Mouse (Mus musculus) T-helper 1 cell (primary cell): ENCODE measurements at regions not wholly inside any gene's neighbourhood (a gene's known extent, or its start where the extent isn't known, plus 50 kb on each side); places are given as distances from the start of the nearest gene placed in this dataset.

Experiments
- in situ Hi-C: fragments of 300-600 bp; cut with MboI, MseI; formaldehyde crosslinking; loops from one replicate; pipeline ENCODE4 v1.15.1; 2025; ENCODE audit warnings: high pct_unique_total_duplicates

DNA sequence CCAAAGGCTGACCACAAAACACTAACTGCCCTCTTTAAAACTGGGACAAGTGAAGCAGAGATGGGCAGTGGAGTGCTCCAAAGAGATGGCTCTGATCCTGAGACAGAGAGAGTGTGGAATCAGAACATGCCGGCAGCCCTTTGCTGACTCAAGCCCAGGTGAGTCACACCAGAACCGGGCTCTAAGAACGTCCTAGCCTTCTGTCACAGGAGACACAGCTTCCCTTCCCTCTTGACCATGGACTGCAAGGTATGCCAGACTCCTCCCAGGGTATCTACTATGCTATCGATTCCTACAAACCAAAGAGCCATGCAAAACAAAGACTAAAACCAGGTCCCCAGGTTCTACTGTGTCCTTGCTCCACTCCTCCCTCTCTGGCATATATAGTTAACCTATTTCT, 98.0 kb downstream of the Dhx15 start:
- in situ Hi-C loops: no loop called here

- in situ Hi-C loops: no loop called here
Measured at GRCm38 (mm10) chr5:52088131-52088530, 102.2 kb downstream of the Dhx15 start.

- in situ Hi-C loops: no loop called here
Measured at GRCm38 (mm10) chr5:52086766-52087429, 103.4 kb downstream of the Dhx15 start.

DNA sequence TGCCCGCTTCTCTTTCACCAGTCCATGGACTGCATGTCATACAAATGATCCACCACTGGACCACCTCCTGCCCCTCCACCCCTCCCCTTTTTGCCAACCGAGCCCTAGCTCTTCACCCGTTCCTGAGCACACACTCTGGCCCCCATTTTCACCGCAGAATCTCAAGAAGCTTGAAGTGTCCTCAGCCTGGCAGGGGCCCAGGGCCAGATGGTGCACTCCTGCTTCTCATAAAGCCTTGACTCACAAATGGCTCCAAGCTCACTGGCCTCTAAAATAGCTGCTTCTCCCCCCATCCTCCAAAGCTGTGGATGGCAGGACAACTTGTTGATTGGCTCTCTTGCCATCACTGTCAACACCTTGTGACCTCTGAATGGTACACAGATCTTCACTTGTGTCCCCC, 110.0 kb downstream of the Dhx15 start:
- in situ Hi-C loops: no loop called here

GRCm38 (mm10) chr5:52077696-52078095, 112.6 kb downstream of the Dhx15 start:
- in situ Hi-C loops: no loop called here

DNA sequence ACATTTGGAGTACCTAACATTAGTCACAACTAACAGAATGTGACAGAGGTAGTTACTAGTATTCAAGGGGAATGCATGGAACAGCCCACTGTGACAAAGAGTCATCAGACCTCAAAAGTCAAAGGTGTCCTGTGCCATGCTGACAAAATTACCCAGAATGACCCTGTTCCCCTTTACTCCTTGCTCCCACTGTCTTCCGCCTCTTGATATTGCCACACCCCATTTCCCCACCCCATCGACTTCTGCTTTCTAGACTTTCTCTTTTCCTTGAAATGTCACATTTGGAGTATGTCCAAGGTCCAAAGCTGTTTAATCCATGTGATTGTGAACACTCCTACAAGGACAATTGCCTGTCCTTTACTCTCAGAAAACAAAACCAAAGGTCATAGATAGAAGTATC, 115.2 kb downstream of the Dhx15 start:
- in situ Hi-C loops: no loop called here

GRCm38 (mm10) chr5:52064804-52065451, 125.4 kb downstream of the Dhx15 start:
- in situ Hi-C loops: loop anchor here (25.0 kb wide), 1 partner anchor 528 kb away; no protein-coding TSS in a partner anchor

DNA sequence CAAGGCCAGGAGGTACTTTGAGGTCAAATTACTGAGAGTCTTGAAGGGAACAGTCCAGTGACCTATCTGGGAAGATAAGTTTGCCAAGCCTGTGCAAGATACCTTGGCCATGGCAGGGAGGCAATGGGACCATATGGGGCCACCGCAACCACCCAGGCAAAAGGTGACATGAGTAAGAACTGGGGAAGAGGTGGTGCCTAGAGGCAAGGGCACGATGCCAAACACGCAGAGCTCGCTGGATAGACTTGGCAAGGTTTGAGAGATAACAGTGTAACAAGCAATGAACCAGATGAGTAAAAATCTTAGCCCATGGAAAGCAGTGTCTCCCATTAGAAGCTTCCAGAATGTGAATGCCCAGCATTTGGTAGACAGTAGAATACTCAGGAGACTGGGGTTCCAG, 128.1 kb downstream of the Dhx15 start:
- in situ Hi-C loops: loop anchor here (25.0 kb wide), 1 partner anchor 525 kb away; no protein-coding TSS in a partner anchor

DNA sequence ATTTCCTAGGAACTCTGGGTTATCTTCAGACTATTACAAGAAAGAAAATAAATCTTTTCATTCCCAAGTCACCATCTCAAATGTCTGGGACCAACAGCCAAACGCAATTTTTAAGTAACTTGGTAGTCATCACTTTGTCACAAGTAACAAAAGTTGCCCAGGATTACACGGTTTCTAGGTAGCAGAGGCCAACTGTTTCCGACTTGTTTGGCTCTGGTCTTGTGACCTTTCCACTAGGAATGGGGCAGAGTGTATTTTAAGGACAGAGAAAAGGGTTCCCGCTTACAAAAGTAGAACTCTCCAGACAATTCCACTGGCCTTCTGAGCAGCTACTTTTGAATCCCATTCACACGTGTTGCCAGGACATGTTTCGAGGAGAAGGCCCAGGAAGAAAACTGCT, 129.1 kb downstream of the Dhx15 start:
- in situ Hi-C loops: loop anchor here (25.0 kb wide), 1 partner anchor 524 kb away; no protein-coding TSS in a partner anchor

DNA sequence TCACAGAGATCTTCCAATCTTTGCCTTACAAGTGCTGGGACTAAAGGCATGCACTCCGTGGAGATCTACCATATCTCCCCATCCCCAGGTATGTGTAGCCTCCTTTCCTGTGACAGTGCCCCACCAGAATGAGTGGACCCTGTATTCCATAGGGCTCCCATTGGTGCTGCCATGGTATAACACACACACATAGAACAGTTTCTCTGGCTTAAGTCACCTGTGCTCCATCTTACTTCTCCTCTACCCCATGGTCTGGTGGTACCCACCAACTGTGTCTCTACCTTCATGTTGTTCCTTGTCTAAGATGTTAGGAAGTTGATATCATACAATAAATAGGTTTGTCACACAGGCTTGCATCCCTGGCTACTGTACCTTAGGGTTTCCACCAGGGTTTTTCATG, 133.1 kb downstream of the Dhx15 start:
- in situ Hi-C loops: loop anchor here (25.0 kb wide), 1 partner anchor 520 kb away; no protein-coding TSS in a partner anchor

DNA sequence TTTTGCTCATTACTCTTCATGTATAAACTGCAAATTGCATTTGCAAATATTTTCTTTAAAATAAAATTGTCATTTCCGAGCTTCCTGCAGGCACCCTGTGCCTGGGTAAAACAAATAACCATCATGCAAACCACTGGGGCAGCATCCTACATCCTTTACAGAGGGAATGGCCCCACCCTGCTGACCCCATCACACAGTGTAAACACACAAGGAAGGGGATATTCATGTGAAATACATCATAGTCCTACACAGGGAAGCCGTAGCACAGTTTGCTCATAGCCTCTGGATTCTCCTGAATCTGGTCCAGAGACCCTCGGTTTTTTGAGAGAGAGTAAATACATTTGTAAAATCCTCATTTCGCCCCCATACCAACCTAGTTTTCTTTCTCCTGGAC, 138.2 kb downstream of the Dhx15 start:
- in situ Hi-C loops: loop anchor here (25.0 kb wide), 1 partner anchor 515 kb away; no protein-coding TSS in a partner anchor

GRCm38 (mm10) chr5:52051383-52052071, 138.8 kb downstream of the Dhx15 start:
- in situ Hi-C loops: loop anchor here (25.0 kb wide), 1 partner anchor 514 kb away; no protein-coding TSS in a partner anchor

GRCm38 (mm10) chr5:52048790-52049189, 141.5 kb downstream of the Dhx15 start:
- in situ Hi-C loops: no loop called here

- in situ Hi-C loops: no loop called here
Measured at GRCm38 (mm10) chr5:52046704-52047103, 143.6 kb downstream of the Dhx15 start.

GRCm38 (mm10) chr5:52044101-52044500, 146.2 kb downstream of the Dhx15 start:
- in situ Hi-C loops: no loop called here

- in situ Hi-C loops: no loop called here
Measured at GRCm38 (mm10) chr5:52041447-52041846, 148.9 kb downstream of the Dhx15 start.

- in situ Hi-C loops: no loop called here
Measured at GRCm38 (mm10) chr5:52040427-52041312, 149.6 kb downstream of the Dhx15 start.

DNA sequence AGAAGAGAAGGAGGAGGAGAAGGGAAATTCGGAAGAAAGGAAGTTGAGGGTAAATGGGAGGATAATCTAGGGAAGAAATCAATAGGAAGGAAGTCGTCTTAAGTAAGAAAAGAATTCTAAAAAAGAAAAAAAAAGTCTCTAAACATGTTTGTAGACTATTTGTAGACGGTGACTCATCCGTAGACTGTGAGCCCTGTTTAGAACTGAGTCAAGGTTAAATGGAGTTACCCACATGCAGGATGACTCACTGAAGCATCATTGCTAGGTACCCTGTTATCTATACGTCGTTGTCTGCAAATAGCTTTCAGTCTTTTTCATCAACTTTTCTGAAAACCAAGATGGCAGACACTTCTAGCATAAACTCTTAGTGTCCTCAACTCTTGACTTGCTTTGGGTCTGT, 155.0 kb downstream of the Dhx15 start:
- in situ Hi-C loops: no loop called here

- in situ Hi-C loops: no loop called here
Measured at GRCm38 (mm10) chr5:52027478-52027877, 162.8 kb downstream of the Dhx15 start.

- in situ Hi-C loops: no loop called here
Measured at GRCm38 (mm10) chr5:52026148-52026547, 164.2 kb downstream of the Dhx15 start.

- in situ Hi-C loops: no loop called here
Measured at GRCm38 (mm10) chr5:52023212-52023611, 167.1 kb downstream of the Dhx15 start.
